Mouse (Mus musculus) cerebellum, postnatal 36 days (tissue): Measurements from ENCODE around the gene Olfr1247.
"Not testable (repeated sequence)": the region's sequence is repeated elsewhere in the genome, so short reads cannot be mapped to it uniquely, and the experiment has no call there.

ENCODE experiments used
- DNase-seq, 2 experiments: peaks; one replicate each; pipeline ENCODE4 v3.0.0; 2021 to 2022; ENCODE audit warnings: mixed read lengths in 2 of 2

The Olfr1247 gene

GRCm38 (mm10) chr2:89614030-89614429 lies at the start of gene Olfr1247:
Gene Olfr1247 (minus strand): TSS chr2:89614130.
- DNase-seq, result no peak

GRCm38 (mm10) chr2:89661367-89661766 lies 47.4 kb upstream of the Olfr1247 start, which contains the start of gene Olfr1250:
Gene Olfr1250 (minus strand): TSS chr2:89661467.
- DNase-seq, result no peak

- DNase-seq, result no peak
These were observed 21.0 kb upstream of the Olfr1247 start, which contains the start of gene Olfr1249 for GRCm38 (mm10) chr2:89634883-89635282. Gene Olfr1249 (minus strand): TSS chr2:89634983.

GRCm38 (mm10) chr2:89618145-89618544 lies 4.2 kb upstream of the Olfr1247 start, which contains the start of gene Olfr1248:
Gene Olfr1248 (minus strand): TSS chr2:89618245.
- DNase-seq, result not testable (repeated sequence)

- DNase-seq, result no peak
These were observed 20.9 kb downstream of the Olfr1247 start, which contains the start of gene Olfr1246 for GRCm38 (mm10) chr2:89593057-89593456. Gene Olfr1246 (minus strand): TSS chr2:89593157.

- no peak for DNase-seq
These were observed 35.6 kb downstream of the Olfr1247 start, which contains the start of gene Olfr1245 for GRCm38 (mm10) chr2:89578347-89578746. Gene Olfr1245 (minus strand): TSS chr2:89578447.

- DNase-seq, result not testable (repeated sequence)
These were observed 51.2 kb downstream of the Olfr1247 start for GRCm38 (mm10) chr2:89562706-89563105.
